Mouse (Mus musculus) MN1 (cell line): Measurements from ENCODE around the gene Bsg.
"Not testable (repeated sequence)": the region's sequence is repeated elsewhere in the genome, so short reads cannot be mapped to it uniquely, and the experiment has no call there.

Experiments used
- DNase-seq: peaks from one replicate; pipeline ENCODE4 v3.0.0-alpha.2; 2016; ENCODE audit warnings: low spot score

Gene Bsg

GRCm38 (mm10) chr10:79735361-79735760 is 31.1 kb downstream of the Bsg start:
- no peak for DNase-seq

GRCm38 (mm10) chr10:79736706-79737105 is 32.4 kb downstream of the Bsg start:
- no peak for DNase-seq

- no peak for DNase-seq
Measured at GRCm38 (mm10) chr10:79738259-79738658, 34.0 kb downstream of the Bsg start.

- DNase-seq, result no peak
Measured at GRCm38 (mm10) chr10:79739234-79739633, 34.9 kb downstream of the Bsg start.

GRCm38 (mm10) chr10:79740863-79741262 is 36.6 kb downstream of the Bsg start:
- DNase-seq, result no peak

GRCm38 (mm10) chr10:79743161-79743560 is 38.9 kb downstream of the Bsg start:
- no peak for DNase-seq

GRCm38 (mm10) chr10:79743650-79744365 is 39.5 kb downstream of the Bsg start:
- no peak for DNase-seq

- no peak for DNase-seq
Measured at GRCm38 (mm10) chr10:79745411-79745810, 41.1 kb downstream of the Bsg start.

GRCm38 (mm10) chr10:79745898-79746773 is 41.8 kb downstream of the Bsg start, which contains the start of gene Polrmt:
Polrmt (minus strand) TSS chr10:79746581.
- DNase-seq, result peak; percentile 100

- no peak for DNase-seq
Measured at GRCm38 (mm10) chr10:79746774-79747151, 42.5 kb downstream of the Bsg start.

GRCm38 (mm10) chr10:79748496-79748895 is 44.2 kb downstream of the Bsg start:
- DNase-seq, result no peak

GRCm38 (mm10) chr10:79754856-79755516 is 50.7 kb downstream of the Bsg start, which contains the start of gene Fgf22:
Fgf22 (plus strand) TSS chr10:79755076.
- peak; percentile 82 for DNase-seq

- no peak for DNase-seq
Measured at GRCm38 (mm10) chr10:79755854-79756253, 51.6 kb downstream of the Bsg start.

GRCm38 (mm10) chr10:79756660-79757059 is 52.4 kb downstream of the Bsg start:
- DNase-seq, result no peak

GRCm38 (mm10) chr10:79759675-79760074 is 55.4 kb downstream of the Bsg start:
- not testable (repeated sequence) for DNase-seq

GRCm38 (mm10) chr10:79760603-79761143 is 56.4 kb downstream of the Bsg start:
- DNase-seq, result no peak
